Mouse (Mus musculus) adrenal gland (tissue): ENCODE data around the gene N4bp2l2.

Experiments
- intact Hi-C: fragments of 180-260 bp; cut with DNase I; formaldehyde crosslinking; loops from one replicate; pipeline ENCODE4 v1.15.1; 2025

The N4bp2l2 gene

GRCm38 (mm10) chr5:150566971-150567370 is 99.0 kb downstream of the N4bp2l2 start:
- intact Hi-C loops, result no loop called here

- intact Hi-C loops, result no loop called here
Measured at GRCm38 (mm10) chr5:150566226-150566625, 99.8 kb downstream of the N4bp2l2 start.

- intact Hi-C loops, result no loop called here
Measured at GRCm38 (mm10) chr5:150564426-150564825, 101.6 kb downstream of the N4bp2l2 start.

- intact Hi-C loops, result no loop called here
Measured at GRCm38 (mm10) chr5:150561783-150562182, 104.2 kb downstream of the N4bp2l2 start.

- intact Hi-C loops, result no loop called here
Measured at GRCm38 (mm10) chr5:150561376-150561775, 104.6 kb downstream of the N4bp2l2 start.

- intact Hi-C loops, result no loop called here
Measured at GRCm38 (mm10) chr5:150560851-150561250, 105.1 kb downstream of the N4bp2l2 start.

GRCm38 (mm10) chr5:150559519-150560103 is 106.4 kb downstream of the N4bp2l2 start:
- intact Hi-C loops, result no loop called here
